Mouse (Mus musculus) embryonic facial prominence, embryonic 10.5 days (tissue): ENCODE measurements around the gene Rpl23. TPM values are rescaled to one million over a fixed set of nuclear protein-coding genes. Genes with fewer than 3 reads are reported as not detected.
"Not testable (repeated sequence)": the region's sequence is repeated elsewhere in the genome, so short reads cannot be mapped to it uniquely, and the experiment has no call there.

Experiments used
- DNase-seq: peaks from one replicate; pipeline ENCODE4 v3.0.0-alpha.2; 2017; ENCODE audit warnings: low spot score
- H3K27ac ChIP-seq: fragments of 300-500 bp; sonication (generic); replicated peaks from 2 replicates; pipeline ENCODE4 v1.5.1; 2016; ENCODE audit warnings: mild to moderate bottlenecking
- H3K27me3 ChIP-seq: fragments of 300-500 bp; sonication (generic); replicated peaks from 2 replicates; pipeline ENCODE4 v1.6.1; 2016; ENCODE audit warnings: low read depth, mild to moderate bottlenecking; ENCODE audit not compliant: poor library complexity, severe bottlenecking
- H3K36me3 ChIP-seq: fragments of 300-500 bp; sonication (generic); replicated peaks from 2 replicates; pipeline ENCODE4 v1.6.1; 2016; ENCODE audit warnings: mild to moderate bottlenecking, moderate library complexity
- H3K4me1 ChIP-seq: fragments of 300-500 bp; sonication (generic); 2 replicates; pipeline ENCODE4 v1.6.1; 2016
- H3K4me3 ChIP-seq: fragments of 300-500 bp; sonication (generic); 2 replicates; pipeline ENCODE4 v1.5.1; 2016; ENCODE audit warnings: mild to moderate bottlenecking, moderate library complexity
- H3K9me3 ChIP-seq: fragments of 300-500 bp; sonication (generic); 2 replicates; pipeline ENCODE4 v1.6.1; 2016; ENCODE audit warnings: mild to moderate bottlenecking
- WGBS: fragments of 180-500 bp; shearing (Covaris S2); methylation state at CpG from one replicate; pipeline ENCODE4 v1.1.7; 2016; 5-methylcytosine and 5-hydroxymethylcytosine counted together
- polyA plus RNA-seq: library from polyadenylated mRNA; unstranded; fragments of >200 nt; fragmentation: Nextera tagmentation; extraction: Ambion mirVana; gene quantifications from 2 replicates; pipeline ENCODE4 v1.2.1, GENCODE M21; 2016

Rpl23 gene
- polyA plus RNA-seq, 1 experiment from 2014 or later: 481 TPM

DNA sequence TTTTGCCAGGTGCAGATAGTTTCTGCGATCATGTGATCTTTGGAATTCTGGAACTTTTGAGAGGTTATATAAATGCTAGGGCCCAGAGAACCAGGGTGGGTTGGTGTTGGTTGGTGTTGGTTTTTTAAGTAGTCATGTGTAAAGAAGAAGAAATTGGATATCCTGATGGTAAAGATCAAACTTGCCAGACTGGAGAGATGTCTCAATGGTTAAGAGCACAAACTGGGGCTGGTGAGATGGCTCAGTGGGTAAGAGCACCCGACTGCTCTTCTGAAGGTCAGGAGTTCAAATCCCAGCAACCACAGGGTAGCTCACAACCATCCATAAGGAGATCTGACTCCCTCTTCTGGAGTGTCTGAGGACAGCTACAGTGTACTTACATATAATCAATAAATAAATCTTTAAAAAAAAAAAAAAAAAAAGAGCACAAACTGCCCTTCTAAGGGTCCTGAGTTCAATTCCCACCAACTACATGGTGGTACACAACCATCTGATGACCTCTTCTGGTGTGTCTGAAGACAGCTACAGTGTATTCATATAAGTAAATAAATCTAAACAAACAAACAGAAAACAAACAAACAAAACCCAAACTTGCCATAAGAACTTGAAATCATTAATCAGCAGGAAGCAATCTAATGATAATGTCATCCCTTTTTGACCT is 8.7 kb upstream of the Rpl23 start:
- H3K36me3 ChIP-seq, H3K9me3 ChIP-seq, H3K4me1 ChIP-seq, H3K27ac ChIP-seq, H3K4me3 ChIP-seq, DNase-seq, H3K27me3 ChIP-seq: not testable (repeated sequence)
- WGBS: 81% methylated on average over 2 of the region's 2 CpGs

DNA sequence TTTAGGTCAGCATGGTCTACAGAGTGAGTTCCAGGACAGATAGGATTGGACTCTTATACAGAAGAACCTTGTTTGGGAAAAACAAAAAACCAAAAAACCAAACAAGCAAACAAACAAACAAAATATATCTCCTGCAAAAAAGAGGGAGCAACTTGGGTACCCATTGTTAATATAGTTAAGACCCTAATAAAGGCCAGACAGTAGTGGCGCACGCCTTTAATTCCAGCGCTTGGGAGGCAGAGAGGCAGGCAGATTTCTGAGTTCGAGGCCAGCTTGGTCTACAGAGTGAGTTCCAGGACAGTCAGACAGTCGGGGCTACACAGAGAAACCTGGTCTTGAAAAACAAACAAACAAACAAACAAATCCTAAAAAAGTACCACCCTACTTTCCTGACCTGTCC is 7.5 kb upstream of the Rpl23 start:
- WGBS: 89% methylated on average over 5 of the region's 5 CpGs
- H3K27me3 ChIP-seq: no peaks in the 10 kb centered on the region
- DNase-seq: no peak

DNA sequence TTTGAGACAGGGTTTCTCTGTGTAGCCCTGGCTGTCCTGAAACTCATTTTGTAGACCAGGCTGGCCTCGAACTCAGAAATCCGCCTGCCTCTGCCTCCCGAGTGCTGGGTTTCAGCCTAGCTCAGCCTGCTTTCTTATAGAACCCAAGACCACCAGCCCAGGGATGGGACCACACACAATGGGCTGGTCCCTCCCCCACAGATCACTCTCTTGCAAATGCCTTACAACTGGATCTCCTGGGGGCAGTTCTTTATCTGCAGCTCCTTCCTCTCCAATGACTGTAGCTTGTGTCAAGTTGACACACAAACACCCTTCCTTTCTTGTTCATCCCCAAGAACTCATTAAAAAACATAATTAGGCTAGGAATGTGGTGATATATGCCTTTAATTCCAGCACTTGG is 5.7 kb upstream of the Rpl23 start:
- H3K36me3 ChIP-seq: no peaks in the 10 kb centered on the region
- no peaks in the 10 kb centered on the region for H3K27me3 ChIP-seq
- 93% methylated on average over 3 of the region's 3 CpGs for WGBS
- no peaks in the 10 kb centered on the region for H3K9me3 ChIP-seq
- H3K4me1 ChIP-seq: peaks cover 5% of the 10 kb centered on the region; the same call in 1 of the 2 replicates
- no peak overlapping the region for H3K27ac ChIP-seq
- no peak for DNase-seq
- H3K4me3 ChIP-seq: no peak overlapping the region

More for the DNA sequence above, 7.5 kb upstream of the Rpl23 start:
- Histone ChIP-seq H3K9me3 (no peaks in the 10 kb centered on the region), H3K27ac (no peak overlapping the region), H3K36me3 (no peaks in the 10 kb centered on the region), H3K4me1 (no peaks in the 10 kb centered on the region), H3K4me3 (no peak overlapping the region)

DNA sequence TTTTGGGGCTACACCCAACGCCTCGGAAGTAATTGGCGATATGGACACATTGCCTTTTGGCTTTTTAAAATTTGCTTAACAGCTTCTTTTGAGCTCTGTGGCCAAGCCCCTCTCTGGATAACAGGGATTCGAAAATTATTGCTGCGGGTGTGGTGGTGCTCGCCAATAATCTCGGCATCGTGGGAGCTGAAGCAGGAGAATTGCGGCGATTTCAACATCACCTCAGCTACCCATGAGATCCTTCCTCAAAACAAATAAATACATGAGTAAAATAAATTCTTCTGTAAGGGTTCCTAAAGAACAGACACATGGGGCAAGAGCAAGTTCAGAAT is 293 bp upstream of the Rpl23 start:
- Histone ChIP-seq H3K9me3 (no peaks in the 10 kb centered on the region), H3K27ac (peak overlapping the region; percentile 93), H3K4me1 (peaks cover 26% of the 10 kb centered on the region), H3K4me3 (peak overlapping the region; percentile 98), H3K27me3 (no peaks in the 10 kb centered on the region), H3K36me3 (peaks cover 37% of the 10 kb centered on the region)
- under 1% methylated on average over 10 of the region's 10 CpGs for WGBS
- DNase-seq: no peak

DNA sequence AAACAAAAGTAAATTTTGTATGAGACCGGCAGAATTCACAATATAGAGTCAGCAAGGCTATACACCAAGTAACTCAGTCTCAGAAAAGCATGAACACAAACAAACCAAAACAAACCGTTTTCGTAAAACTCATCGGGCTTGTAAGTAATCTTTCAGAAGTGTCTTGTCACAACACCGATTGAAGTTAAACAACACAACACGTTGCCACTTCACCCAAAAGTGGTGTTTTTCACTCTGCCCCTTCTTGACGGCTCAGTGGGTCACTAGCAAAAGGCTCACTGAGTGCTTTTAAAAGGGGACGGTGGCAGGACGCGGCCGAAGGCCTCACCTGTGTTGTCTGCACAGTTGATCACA is 782 bp downstream of the Rpl23 start:
- DNase-seq: no peak
- peak overlapping the region; percentile 93 for H3K27ac ChIP-seq
- 1% methylated on average over 11 of the region's 11 CpGs for WGBS

DNA sequence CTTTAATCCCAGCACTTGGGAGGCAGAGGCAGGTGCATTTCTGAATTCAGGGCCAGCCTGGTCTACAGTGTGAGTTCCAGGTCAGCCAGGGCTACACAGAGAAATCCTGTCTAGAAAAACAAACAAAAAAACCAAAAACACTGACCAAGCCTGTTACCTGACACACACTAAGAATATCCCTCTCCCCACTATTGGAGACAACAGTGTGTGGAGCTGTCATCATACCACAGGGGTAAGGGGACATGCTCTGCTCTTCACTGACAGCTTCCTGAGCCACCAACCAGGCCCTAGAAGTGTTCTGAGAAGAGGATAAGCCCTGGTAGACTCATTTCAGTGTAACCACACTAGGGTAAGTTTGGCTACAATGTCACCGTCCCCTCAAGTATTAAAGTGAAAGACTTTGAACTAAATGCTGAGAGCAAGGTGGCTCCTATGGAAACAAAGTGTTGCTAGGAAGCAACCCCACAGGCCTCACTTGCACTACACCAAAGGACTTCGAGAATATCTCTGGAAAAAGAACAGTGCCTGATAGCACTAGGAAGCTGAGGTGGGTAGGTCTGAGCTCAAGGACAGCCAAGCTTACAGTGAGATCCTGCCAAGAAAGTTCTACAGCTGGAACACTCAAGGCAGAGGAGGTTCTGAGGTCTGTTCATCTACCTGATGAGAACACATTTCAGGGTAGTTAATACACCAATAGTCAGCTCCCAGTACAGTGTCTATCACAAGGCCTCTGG is 2.1 kb downstream of the Rpl23 start:
- peaks cover 61% of the 10 kb centered on the region for H3K36me3 ChIP-seq
- H3K4me1 ChIP-seq: peaks cover 34% of the 10 kb centered on the region
- 93% methylated on average over 2 of the region's 2 CpGs for WGBS
- H3K27me3 ChIP-seq: no peaks in the 10 kb centered on the region
- H3K4me3 ChIP-seq: peak overlapping the region; percentile 98
- H3K27ac ChIP-seq: no peak overlapping the region
- DNase-seq: no peak
- H3K9me3 ChIP-seq: no peaks in the 10 kb centered on the region

More for the DNA sequence above, 782 bp downstream of the Rpl23 start:
- Histone ChIP-seq H3K27me3 (no peaks in the 10 kb centered on the region), H3K4me3 (peak overlapping the region; percentile 98), H3K9me3 (no peaks in the 10 kb centered on the region), H3K4me1 (peaks cover 34% of the 10 kb centered on the region), H3K36me3 (peaks cover 48% of the 10 kb centered on the region)

DNA sequence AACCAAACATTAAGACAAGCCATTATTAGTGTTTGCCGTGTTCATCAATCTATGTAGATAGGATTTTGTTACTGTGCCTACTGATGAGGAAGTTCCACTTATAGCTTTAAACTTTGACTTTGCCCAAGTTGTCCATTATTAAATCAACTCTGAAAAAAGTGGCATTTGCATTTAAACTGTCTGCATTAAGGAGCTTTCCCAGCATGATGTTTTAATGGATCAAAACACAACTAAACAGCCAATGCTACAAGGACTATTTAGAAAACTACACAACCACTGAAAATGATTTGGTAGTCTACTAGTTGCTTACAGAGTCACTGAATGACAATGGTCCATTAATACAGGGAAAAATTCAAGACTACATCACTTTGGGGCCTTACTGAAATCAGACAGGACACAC is 3.3 kb downstream of the Rpl23 start:
- Histone ChIP-seq H3K9me3 (no peaks in the 10 kb centered on the region), H3K4me3 (no peak overlapping the region; the same call in 1 of the 2 replicates), H3K27ac (no peak overlapping the region), H3K4me1 (peaks cover 34% of the 10 kb centered on the region), H3K36me3 (peaks cover 70% of the 10 kb centered on the region), H3K27me3 (no peaks in the 10 kb centered on the region)
- WGBS: 92% methylated on average over 1 of the region's 1 CpGs
- no peak for DNase-seq

DNA sequence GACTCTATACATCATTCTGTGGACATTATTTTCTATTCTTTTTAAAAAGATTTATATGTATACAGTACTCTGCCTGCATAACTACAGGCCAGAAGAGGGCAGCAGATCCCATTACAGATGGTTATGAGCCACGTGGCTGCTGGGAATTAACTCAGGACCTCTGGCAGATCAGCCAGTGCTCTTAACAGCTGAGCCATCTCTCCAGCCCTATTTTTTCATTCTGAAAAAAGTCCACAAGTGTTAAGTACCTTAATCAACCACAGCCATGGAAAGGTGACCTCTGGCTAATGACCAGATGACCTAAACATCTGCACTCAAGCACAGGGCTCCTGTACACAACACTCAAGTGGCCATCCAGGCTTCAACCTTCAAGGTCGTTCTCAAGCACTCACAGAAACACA is 5.1 kb downstream of the Rpl23 start:
- no peaks in the 10 kb centered on the region for H3K27me3 ChIP-seq
- H3K4me3 ChIP-seq: no peak overlapping the region
- 41% methylated on average over 2 of the region's 2 CpGs for WGBS
- H3K4me1 ChIP-seq: peaks cover 27% of the 10 kb centered on the region
- no peak overlapping the region for H3K27ac ChIP-seq
- peaks cover 70% of the 10 kb centered on the region for H3K36me3 ChIP-seq
- no peaks in the 10 kb centered on the region for H3K9me3 ChIP-seq
- peak; percentile 44 for DNase-seq

DNA sequence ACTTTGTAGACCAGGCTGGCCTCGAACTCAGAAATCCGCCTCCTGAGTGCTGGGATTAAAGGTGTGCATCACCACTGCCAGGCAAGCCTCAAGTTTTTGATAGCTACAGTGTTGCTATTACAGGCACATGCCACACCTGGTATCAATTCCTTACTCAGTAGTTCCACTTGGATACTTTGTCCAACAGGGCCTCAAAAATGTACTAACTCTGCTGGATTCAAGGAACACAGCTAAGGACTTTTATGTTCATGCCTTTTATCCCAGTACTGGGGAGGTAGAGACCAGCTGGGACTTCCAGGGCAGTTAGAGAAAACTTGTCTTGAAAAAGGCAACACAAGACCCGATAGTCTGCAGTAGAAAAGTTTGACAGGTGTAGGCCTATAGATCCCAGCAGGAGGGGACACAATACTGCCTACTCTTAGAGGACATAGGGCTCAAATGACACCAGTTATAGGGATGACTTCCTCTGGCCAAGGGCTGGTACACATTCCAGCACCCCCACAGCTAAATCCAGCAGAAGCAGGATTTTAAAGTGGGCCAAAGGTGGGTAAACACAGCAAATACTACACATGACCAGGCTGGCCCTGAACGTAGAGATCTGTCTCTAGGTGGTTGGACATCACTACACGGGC is 5.6 kb downstream of the Rpl23 start:
- DNase-seq: no peak
- peaks cover 27% of the 10 kb centered on the region for H3K4me1 ChIP-seq
- no peaks in the 10 kb centered on the region for H3K27me3 ChIP-seq
- H3K27ac ChIP-seq: no peak overlapping the region
- 58% methylated on average over 5 of the region's 5 CpGs for WGBS
- no peak overlapping the region; the same call in 1 of the 2 replicates for H3K4me3 ChIP-seq
- H3K9me3 ChIP-seq: no peaks in the 10 kb centered on the region
- H3K36me3 ChIP-seq: peaks cover 70% of the 10 kb centered on the region

DNA sequence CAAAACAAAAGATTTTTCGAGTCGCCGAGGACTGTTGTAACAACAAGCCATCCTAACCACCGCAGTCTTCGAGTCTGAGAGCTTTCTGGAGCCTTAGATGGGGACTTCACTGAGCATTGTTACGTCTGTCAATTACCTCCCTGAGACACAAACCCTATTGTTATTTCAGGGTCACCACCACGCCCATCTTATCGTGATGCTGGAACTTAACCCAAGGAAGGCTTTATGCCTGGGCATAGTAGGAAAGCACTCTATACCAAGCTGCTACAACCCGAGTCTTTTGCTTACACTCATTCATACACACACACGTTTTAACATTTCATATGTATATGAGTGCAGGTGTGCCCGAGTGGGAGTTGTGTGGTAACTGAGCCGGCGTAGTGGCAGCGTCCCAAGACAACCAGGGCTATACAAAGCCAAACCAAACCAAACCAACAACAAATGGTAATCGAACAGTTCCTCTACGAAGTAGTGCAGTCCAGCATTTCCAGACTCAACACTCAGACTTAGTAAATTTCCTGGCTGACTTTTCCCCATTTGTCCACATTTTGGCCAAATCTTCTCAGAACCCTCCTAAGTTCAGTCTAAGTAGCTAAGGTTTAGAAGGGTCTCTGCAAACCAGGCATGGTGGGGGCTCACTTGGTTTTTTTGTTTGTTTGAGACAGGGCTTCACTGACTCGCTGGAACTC is 6.3 kb downstream of the Rpl23 start, which contains the start of gene 1700001P01Rik:
Gene 1700001P01Rik, minus strand, starts transcription at position 111 of the 689 bp plus-strand sequence.
- Histone ChIP-seq H3K27me3 (no peaks in the 10 kb centered on the region), H3K4me1 (peaks cover 24% of the 10 kb centered on the region), H3K4me3 (peak within 1 kb of the TSS; percentile 14; the same call in 1 of the 2 replicates), H3K9me3 (no peaks in the 10 kb centered on the region), H3K27ac (peak within 1 kb of the TSS; percentile 26; the same call in 1 of the 2 replicates), H3K36me3 (peaks cover 67% of the 10 kb centered on the region)
- WGBS: 47% methylated on average over 17 of the region's 17 CpGs
- peak; percentile 12 for DNase-seq

DNA sequence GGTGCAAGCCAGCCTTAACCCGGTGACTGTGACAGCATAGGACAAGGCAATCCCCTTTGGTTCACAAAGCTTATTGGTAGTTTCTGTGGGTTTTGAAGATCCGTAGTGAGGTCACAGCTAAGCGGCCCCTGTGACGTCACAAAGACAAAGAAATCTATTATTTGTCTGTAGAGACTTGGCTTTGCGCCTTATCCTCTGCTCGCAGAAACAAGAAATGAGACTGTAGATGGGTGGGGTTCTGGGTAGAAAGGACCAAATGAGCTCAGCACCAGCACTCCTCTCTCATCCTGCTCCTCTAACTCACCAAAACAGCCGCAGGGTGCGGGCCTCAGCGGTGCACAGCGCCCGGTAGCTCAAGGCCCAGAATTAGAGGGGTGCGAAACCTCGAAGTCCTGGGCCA is 7.1 kb downstream of the Rpl23 start:
- DNase-seq: no peak

DNA sequence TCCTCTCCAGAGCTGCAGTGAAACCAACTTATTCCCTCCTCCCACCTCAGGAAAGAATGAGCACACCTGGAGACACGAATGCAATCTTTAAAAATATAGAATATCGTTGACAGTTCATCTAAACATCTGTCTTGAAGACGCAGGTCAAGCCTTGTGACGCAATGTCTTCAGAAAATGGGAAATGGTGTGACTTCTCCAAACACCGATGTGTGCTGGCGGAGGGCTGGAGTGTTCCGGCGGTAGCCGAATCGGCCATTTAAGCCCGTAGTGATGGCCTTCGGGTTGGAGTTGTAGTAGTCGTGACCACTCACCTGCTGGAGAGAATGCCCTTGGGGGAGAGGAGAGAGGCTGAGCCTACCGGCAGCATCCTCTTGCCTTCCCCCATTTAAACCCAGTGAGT is 10.8 kb downstream of the Rpl23 start:
- no peak for DNase-seq
- H3K36me3 ChIP-seq: peaks cover 22% of the 10 kb centered on the region
- no peak overlapping the region for H3K27ac ChIP-seq
- WGBS: 83% methylated on average over 14 of the region's 14 CpGs
- H3K4me1 ChIP-seq: no peaks in the 10 kb centered on the region; the same call in 1 of the 2 replicates
- H3K4me3 ChIP-seq: no peak overlapping the region
- H3K9me3 ChIP-seq: no peaks in the 10 kb centered on the region
- no peaks in the 10 kb centered on the region for H3K27me3 ChIP-seq

More for the DNA sequence above, 7.1 kb downstream of the Rpl23 start:
- Histone ChIP-seq H3K36me3 (peaks cover 59% of the 10 kb centered on the region), H3K4me3 (0 out of 2 replicates have a peak overlapping the region, but pooled peaks have one; percentile 14), H3K4me1 (peaks cover 16% of the 10 kb centered on the region), H3K27ac (0 out of 2 replicates have a peak overlapping the region, but pooled peaks have one; percentile 26), H3K27me3 (no peaks in the 10 kb centered on the region), H3K9me3 (no peaks in the 10 kb centered on the region)
- 74% methylated on average over 13 of the region's 13 CpGs for WGBS
